In genomic region chr8:50120041-50120440, GRCm38 (mm10) we compare ENCODE assay signal across 18 mouse cellular contexts.
DNase-seq lines count a peak whose midpoint lies in the region; ATAC-seq and TF ChIP-seq lines count a peak whose summit lies in the region.
"Had no signal": no experiment of that assay in that cellular context is flagged by ENCODE, and none has a peak within 500 bp of the region (broad histone marks: within the 10 kb centered on the region; RNA-seq: fewer than 3 reads in every experiment).

No protein-coding gene starts in this region.

- no peak for TF ChIP-seq CTCF in gastrocnemius, adult 2 months (IDR thresholded peaks at IDR 0.05)
- peak; percentile 77 for TF ChIP-seq CTCF in midbrain, postnatal 0 days (IDR thresholded peaks at IDR 0.05)
- no peak for TF ChIP-seq CTCF in cortical plate, adult 2 months (IDR thresholded peaks at IDR 0.05; ENCODE audit: extremely low read depth, insufficient read depth, low read length)
- TF ChIP-seq CTCF in olfactory bulb, adult 2 months (IDR thresholded peaks at IDR 0.05; ENCODE audit: insufficient read depth, low read depth, low read length), result no peak

- no peak for TF ChIP-seq POLR2A in cortical plate, adult 2 months (IDR thresholded peaks at IDR 0.05; ENCODE audit: extremely low read depth, insufficient read depth, low read length)
- TF ChIP-seq POLR2A in olfactory bulb, adult 2 months (IDR thresholded peaks at IDR 0.05; ENCODE audit: insufficient read depth, low read depth, low read length), result no peak

- H3K4me3 ChIP-seq in gastrocnemius, adult 2 months, result peak overlapping the region; percentile 9; the same call in 1 of the 2 replicates
- no peak overlapping the region for H3K4me3 ChIP-seq in midbrain, postnatal 0 days (ENCODE audit: low read depth, low read length)
- H3K4me3 ChIP-seq in midbrain, embryonic 13.5 days (replicated peaks), result no peak overlapping the region
- H3K4me3 ChIP-seq in cortical plate, adult 2 months (ENCODE audit: insufficient read depth, low read length), result peak overlapping the region; percentile 16; the same call in 1 of the 2 replicates
- peak overlapping the region; percentile 32 for H3K4me3 ChIP-seq in olfactory bulb, adult 2 months (ENCODE audit: insufficient read depth, low read depth, low read length)
- H3K4me3 ChIP-seq: embryonic facial prominence, embryonic 13.5 days; forebrain, embryonic 12.5 days; intestine, embryonic 15.5 days; liver, embryonic 15.5 days; stomach, embryonic 15.5 days had no signal

- no peak overlapping the region for H3K4me2 ChIP-seq in midbrain, postnatal 0 days (ENCODE audit: low read depth, low read length, poor library complexity, severe bottlenecking)
- no peak overlapping the region for H3K4me2 ChIP-seq in midbrain, embryonic 13.5 days (replicated peaks)
- H3K4me2 ChIP-seq: embryonic facial prominence, embryonic 13.5 days; forebrain, embryonic 12.5 days; heart, embryonic 11.5 days; intestine, embryonic 15.5 days; liver, embryonic 15.5 days; stomach, embryonic 15.5 days had no signal

- H3K27me3 ChIP-seq in midbrain, postnatal 0 days (ENCODE audit: insufficient read depth, low read length), result no peaks in the 10 kb centered on the region
- no peaks in the 10 kb centered on the region for H3K27me3 ChIP-seq in midbrain, embryonic 13.5 days
- H3K27me3 ChIP-seq: embryonic facial prominence, embryonic 13.5 days; forebrain, embryonic 12.5 days; intestine, embryonic 15.5 days; liver, embryonic 15.5 days; stomach, embryonic 15.5 days had no signal

- no peak for ATAC-seq in midbrain, postnatal 0 days (ENCODE audit: low FRiP score)
- no peak for ATAC-seq in midbrain, embryonic 13.5 days
- ATAC-seq: intestine, embryonic 15.5 days had no signal

- no peaks in the 10 kb centered on the region for H3K36me3 ChIP-seq in midbrain, postnatal 0 days (ENCODE audit: insufficient read depth, low read length)
- no peaks in the 10 kb centered on the region for H3K36me3 ChIP-seq in midbrain, embryonic 13.5 days
- H3K36me3 ChIP-seq: embryonic facial prominence, embryonic 13.5 days; forebrain, embryonic 12.5 days; intestine, embryonic 15.5 days; liver, embryonic 15.5 days; stomach, embryonic 15.5 days had no signal

- no peak for DNase-seq in gastrocnemius, adult 2 months
- DNase-seq in gastrocnemius, postnatal 25 days, result no peak
- DNase-seq in midbrain, postnatal 0 days (ENCODE audit: low spot score), result peak; percentile 54
- no peak for DNase-seq in urinary bladder, adult 18-20 months (ENCODE audit: low spot score in 2 of 2)
- DNase-seq in heart, adult 9 months (ENCODE audit: low spot score in 2 of 2), result no peak
- DNase-seq: cerebellum, postnatal 36 days; gastrocnemius, postnatal 14 days; heart, postnatal 4 days; kidney, postnatal 25 days had no signal

- H3K9me3 ChIP-seq in midbrain, postnatal 0 days (ENCODE audit: low read length), result no peaks in the 10 kb centered on the region
- H3K9me3 ChIP-seq in midbrain, embryonic 13.5 days, result no peaks in the 10 kb centered on the region
- H3K9me3 ChIP-seq: embryonic facial prominence, embryonic 13.5 days; forebrain, embryonic 12.5 days; intestine, embryonic 15.5 days; liver, embryonic 15.5 days; stomach, embryonic 15.5 days had no signal

- H3K4me1 ChIP-seq in midbrain, postnatal 0 days (ENCODE audit: insufficient read depth, low read length), result no peaks in the 10 kb centered on the region
- no peaks in the 10 kb centered on the region for H3K4me1 ChIP-seq in midbrain, embryonic 13.5 days (replicated peaks)
- no peaks in the 10 kb centered on the region for H3K4me1 ChIP-seq in cortical plate, adult 2 months (ENCODE audit: control insufficient read depth, insufficient read depth, low read length)
- peaks cover 3% of the 10 kb centered on the region; the same call in 1 of the 2 replicates for H3K4me1 ChIP-seq in olfactory bulb, adult 2 months (ENCODE audit: control insufficient read depth, insufficient read depth, low read length)
- H3K4me1 ChIP-seq: embryonic facial prominence, embryonic 13.5 days; forebrain, embryonic 12.5 days; intestine, embryonic 15.5 days; liver, embryonic 15.5 days; stomach, embryonic 15.5 days had no signal

- 74% methylated on average over 9 of the region's 9 CpGs for WGBS in midbrain, postnatal 0 days
- WGBS in midbrain, embryonic 13.5 days, result 89% methylated on average over 9 of the region's 9 CpGs
- 62% methylated on average over 9 of the region's 9 CpGs for WGBS in olfactory bulb, adult 2 months

- intact Hi-C loops in gastrocnemius, adult 2 months (cut with DNase I), result no loop called here

- H3K27ac ChIP-seq in gastrocnemius, adult 2 months, result no peak overlapping the region
- no peak overlapping the region for H3K27ac ChIP-seq in midbrain, postnatal 0 days (ENCODE audit: low read depth, low read length)
- H3K27ac ChIP-seq in midbrain, embryonic 13.5 days, result no peak overlapping the region
- no peak overlapping the region for H3K27ac ChIP-seq in cortical plate, adult 2 months (ENCODE audit: insufficient read depth, low read length)
- H3K27ac ChIP-seq in olfactory bulb, adult 2 months (ENCODE audit: insufficient read depth, low read depth, low read length), result no peak overlapping the region
- H3K27ac ChIP-seq: embryonic facial prominence, embryonic 13.5 days; forebrain, embryonic 12.5 days; intestine, embryonic 15.5 days; liver, embryonic 15.5 days; stomach, embryonic 15.5 days had no signal

- no peak overlapping the region for H3K9ac ChIP-seq in midbrain, postnatal 0 days (replicated peaks; ENCODE audit: low read length, poor library complexity, severe bottlenecking)
- H3K9ac ChIP-seq in midbrain, embryonic 13.5 days (replicated peaks), result no peak overlapping the region
- H3K9ac ChIP-seq: embryonic facial prominence, embryonic 13.5 days; forebrain, embryonic 12.5 days; intestine, embryonic 15.5 days; liver, embryonic 15.5 days; stomach, embryonic 15.5 days had no signal

Comparison
In these comparisons a context has a peak if more than half of its experiments do, and no peak if none do; other contexts are left out.
1. H3K4me3 ChIP-seq: peak in gastrocnemius, adult 2 months (single experiment), cortical plate, adult 2 months (single experiment) and olfactory bulb, adult 2 months (single experiment); none in midbrain, postnatal 0 days (single experiment) and midbrain, embryonic 13.5 days (single experiment).